Mouse (Mus musculus): ENCODE measurements around the gene Itgbl1.

Itgbl1 gene

GRCm38 (mm10) chr14:123967996-123968395, 308.2 kb downstream of the Itgbl1 start:
- no peak for DNase-seq (ENCODE audit: low spot score)

- DNase-seq (ENCODE audit: low spot score) = no peak
Observed at GRCm38 (mm10) chr14:123990591-123991195, 330.9 kb downstream of the Itgbl1 start.

All from embryo, embryonic 10 days (tissue).